Mouse (Mus musculus) lung, adult 2 months (tissue): Measurements from ENCODE around the gene Rmnd5b.

Experiments used
- CTCF ChIP-seq: fragments of 200-500 bp; IDR thresholded peaks from 2 replicates; pipeline ENCODE4 v1.5.1; 2011; ENCODE audit warnings: mild to moderate bottlenecking, low read length, control low read depth; ENCODE audit not compliant: insufficient read depth
- POLR2A ChIP-seq: fragments of 200-500 bp; IDR thresholded peaks from 2 replicates; pipeline ENCODE4 v1.6.1; 2011; ENCODE audit warnings: low read depth, mild to moderate bottlenecking, control low read depth, low read length, borderline replicate concordance; ENCODE audit errors: extremely low read depth

- TF ChIP-seq POLR2A (peak; percentile 95; the same call in 1 of the 2 replicates), CTCF (no peak)
Measured at GRCm38 (mm10) chr11:51615601-51616000, 20.1 kb downstream of the Rmnd5b start.
